Mouse (Mus musculus): ENCODE results near the gene Emc10. TPM values are rescaled to one million over a fixed set of nuclear protein-coding genes. Genes with fewer than 3 reads are reported as not detected.

The Emc10 gene
- total RNA-seq (2021): 100 to 1,000 TPM; 235 to 245 TPM
- long read RNA-seq, transcript Emc10-201 (8 exons, 1,662 nt): minor isoform, 60 of 376 reads
- long read RNA-seq, transcript Emc10-202 (7 exons, 1,872 nt): major isoform, 281 of 376 reads
- long read RNA-seq, partial matches to known transcripts: 16 of 376 reads
- long read RNA-seq, other reads (novel, unspliced or antisense): 18 of 376 reads

DNA sequence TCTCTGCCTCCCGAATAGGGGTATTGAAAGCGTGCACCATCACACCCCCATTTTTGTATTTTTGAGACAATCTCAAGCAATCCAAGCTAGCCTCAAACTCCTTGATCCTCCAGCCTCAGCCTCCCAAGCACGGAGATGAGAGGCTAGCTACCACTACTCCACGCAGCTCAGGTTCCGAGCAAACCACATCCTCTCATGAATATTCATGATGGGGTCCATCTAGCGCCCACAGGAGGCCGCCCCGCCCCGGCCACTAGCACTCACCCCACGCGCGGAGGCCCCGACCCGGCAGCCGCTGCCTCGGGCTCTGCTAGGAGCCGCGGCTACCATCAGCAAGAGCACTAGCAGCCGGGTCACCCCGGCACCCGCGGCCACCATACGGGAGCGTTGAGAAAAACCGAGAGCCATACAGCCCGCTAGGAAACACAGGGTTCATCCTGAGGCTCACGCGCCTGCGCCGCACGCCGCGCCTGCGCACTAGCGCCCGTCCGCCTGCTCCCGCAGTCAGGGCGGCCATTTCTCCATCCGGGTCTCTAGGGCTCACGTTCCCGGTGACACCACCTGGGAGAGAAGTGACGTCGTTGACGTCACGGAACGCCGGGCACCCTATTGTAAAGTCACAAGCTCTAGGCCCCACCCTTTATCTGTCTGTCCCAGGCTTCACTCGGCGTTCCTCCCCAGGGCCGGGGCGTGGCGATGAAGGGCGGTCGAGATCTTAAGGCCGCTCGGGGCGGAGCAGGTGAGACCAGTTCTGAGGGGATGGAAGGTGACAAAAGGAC lies at the start of gene Emc10, which contains the start of gene Fam71e1:
Emc10 (minus strand) TSS at position 538 of the 779 bp plus-strand sequence.
Fam71e1 (plus strand) TSS at position 590 of the 779 bp plus-strand sequence.
- DNase-seq (ENCODE audit: low spot score in 2 of 2): peak; percentile 98 to 99

- no peak for DNase-seq (ENCODE audit: low spot score in 2 of 2)
Measured at GRCm38 (mm10) chr7:44543071-44543470, 46.7 kb upstream of the Emc10 start.

DNA sequence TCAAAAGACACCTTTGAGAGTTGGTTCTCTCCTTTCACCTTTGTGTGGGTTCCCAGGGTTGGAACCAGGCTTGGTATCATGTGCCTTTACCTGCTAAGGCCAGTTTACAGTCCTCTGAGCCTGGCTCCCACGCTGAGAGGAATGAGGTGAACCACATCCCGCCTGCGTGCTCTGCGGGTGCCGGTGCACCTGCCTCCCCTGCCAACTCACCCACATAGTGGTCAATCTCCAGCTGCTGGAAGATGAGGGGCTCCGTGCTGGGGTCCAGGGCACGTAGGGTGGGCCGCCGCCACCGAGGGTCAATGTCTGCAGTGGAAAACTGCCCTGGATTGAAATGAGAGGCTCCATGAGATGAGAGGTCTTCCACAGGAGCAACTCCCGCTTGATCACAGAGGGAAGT lies 46.2 kb upstream of the Emc10 start:
- DNase-seq (ENCODE audit: low spot score in 2 of 2): no peak

GRCm38 (mm10) chr7:44538756-44539624 lies 42.7 kb upstream of the Emc10 start:
- no peak for DNase-seq (ENCODE audit: low spot score in 2 of 2)

- DNase-seq (ENCODE audit: low spot score in 2 of 2): no peak
Measured at GRCm38 (mm10) chr7:44537496-44537895, 41.2 kb upstream of the Emc10 start.

- DNase-seq (ENCODE audit: low spot score in 2 of 2): no peak
Measured at GRCm38 (mm10) chr7:44537009-44537408, 40.7 kb upstream of the Emc10 start.

- DNase-seq (ENCODE audit: low spot score in 2 of 2): no peak
Measured at GRCm38 (mm10) chr7:44536590-44536968, 40.2 kb upstream of the Emc10 start.

DNA sequence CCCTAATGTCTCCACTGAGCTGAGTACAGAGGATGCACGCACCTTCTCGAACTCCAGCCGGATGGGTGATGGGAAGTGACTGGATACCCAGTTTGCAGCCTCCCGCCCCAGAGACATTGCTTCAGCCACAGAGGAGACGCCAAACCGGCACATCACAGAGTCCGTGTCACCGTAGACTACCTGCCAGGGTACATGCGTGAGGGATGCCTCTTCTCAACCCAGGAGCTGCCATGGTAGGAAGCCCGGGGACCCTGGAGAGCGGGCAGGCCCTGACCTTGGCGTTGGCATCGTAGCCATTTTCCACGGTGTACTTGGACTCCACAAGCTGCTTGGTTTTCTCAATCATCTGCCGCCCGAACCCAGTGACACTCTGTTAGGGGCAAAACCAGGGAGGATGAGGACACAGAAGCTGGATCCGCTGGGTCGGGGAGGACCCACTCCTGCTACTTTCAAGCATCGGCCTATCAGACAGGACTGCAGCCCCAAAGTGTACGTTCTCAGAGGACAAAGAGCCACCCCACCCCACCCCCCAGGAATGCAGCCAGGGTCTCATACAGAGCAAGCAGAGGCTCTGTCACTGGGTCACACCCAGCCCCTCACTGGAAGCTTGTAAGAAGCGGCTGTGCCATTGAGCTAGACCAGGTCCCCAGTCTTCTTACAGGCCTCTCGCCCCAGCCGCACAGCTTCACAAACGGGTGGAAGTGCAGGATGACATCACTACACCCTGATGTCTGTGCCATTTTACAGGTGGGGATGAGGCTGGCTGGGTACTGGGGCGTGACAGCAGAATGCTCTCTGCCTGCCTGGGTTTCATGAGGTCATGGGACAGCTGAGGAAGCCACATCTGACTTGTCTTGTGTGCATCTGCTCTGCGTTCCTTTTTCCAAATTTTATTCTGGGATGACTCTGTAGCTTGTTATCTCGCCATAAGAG lies 39.6 kb upstream of the Emc10 start:
- DNase-seq (ENCODE audit: low spot score in 2 of 2): no peak

DNA sequence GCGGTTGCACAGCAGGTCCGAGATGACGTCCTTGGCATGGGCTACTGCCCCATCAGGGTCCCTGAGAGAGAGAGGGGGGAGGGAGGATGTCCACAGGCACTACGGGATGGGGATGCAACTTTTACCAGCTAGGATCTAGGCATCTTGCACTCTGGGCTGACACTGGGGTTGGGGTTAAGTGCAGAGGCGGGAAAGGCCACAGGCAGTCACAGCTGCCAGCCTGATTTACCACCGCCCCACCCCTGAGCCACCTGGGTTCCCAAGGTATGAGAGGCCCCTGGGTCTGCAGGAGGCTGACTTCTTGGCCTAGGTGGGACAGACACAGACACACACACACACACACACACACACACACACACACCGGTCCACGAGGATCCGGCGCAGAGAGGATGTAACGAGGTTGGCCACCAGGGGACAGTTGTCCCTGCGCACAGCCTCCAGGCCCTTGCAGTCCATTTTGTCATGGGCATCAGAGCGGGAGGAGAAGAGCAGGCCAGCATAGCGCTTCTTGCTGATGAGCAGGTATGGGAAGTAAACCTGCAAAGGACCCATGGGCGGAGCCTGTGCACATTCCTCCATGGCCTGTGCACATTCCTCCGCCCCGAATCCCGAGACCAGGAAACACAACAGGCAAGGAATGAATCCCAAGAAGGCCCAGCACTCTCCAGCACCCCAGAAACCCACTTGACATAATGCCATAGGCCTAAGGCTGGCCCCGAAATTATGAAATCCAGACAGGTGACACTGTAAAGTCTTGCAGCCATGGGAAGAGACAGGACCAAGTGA lies 38.5 kb upstream of the Emc10 start:
- no peak for DNase-seq (ENCODE audit: low spot score in 2 of 2)

- DNase-seq (ENCODE audit: low spot score in 2 of 2): no peak
Measured at GRCm38 (mm10) chr7:44534242-44534641, 37.9 kb upstream of the Emc10 start.

GRCm38 (mm10) chr7:44533746-44534045 lies 37.4 kb upstream of the Emc10 start:
- DNase-seq (ENCODE audit: low spot score in 2 of 2): no peak

- DNase-seq (ENCODE audit: low spot score in 2 of 2): no peak
Measured at GRCm38 (mm10) chr7:44532918-44533745, 36.8 kb upstream of the Emc10 start.

- no peak for DNase-seq (ENCODE audit: low spot score in 2 of 2)
Measured at GRCm38 (mm10) chr7:44531946-44532732, 35.8 kb upstream of the Emc10 start, which contains the start of gene Spib. Gene Spib (minus strand): TSS chr7:44532071.

DNA sequence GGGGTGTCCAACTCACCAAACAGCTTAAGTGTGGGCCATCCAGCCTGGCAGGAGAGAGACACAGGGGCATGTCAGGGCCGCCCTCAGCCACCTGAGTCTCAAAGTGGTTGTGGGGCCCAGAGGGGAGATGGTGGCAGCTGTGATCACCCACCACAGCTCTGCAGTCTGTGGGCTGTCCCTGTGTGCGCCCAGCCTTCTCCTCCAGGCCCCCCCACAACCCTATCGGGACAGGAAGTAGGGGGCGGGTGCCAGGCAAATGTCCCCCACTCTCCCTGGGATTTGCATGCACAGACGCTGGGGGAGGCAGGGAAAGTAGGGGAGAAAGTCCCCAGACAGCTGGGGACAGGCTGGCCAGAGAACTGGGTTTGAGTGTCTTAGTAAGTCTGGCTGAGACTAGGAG lies 34.9 kb upstream of the Emc10 start:
- no peak for DNase-seq (ENCODE audit: low spot score in 2 of 2)

- DNase-seq (ENCODE audit: low spot score in 2 of 2): no peak
Measured at GRCm38 (mm10) chr7:44530507-44530906, 34.2 kb upstream of the Emc10 start.

- DNase-seq (ENCODE audit: low spot score in 2 of 2): no peak
Measured at GRCm38 (mm10) chr7:44529518-44529917, 33.2 kb upstream of the Emc10 start.

- DNase-seq (ENCODE audit: low spot score in 2 of 2): peak; percentile 45 to 76
Measured at GRCm38 (mm10) chr7:44527483-44528398, 31.4 kb upstream of the Emc10 start.
